Mouse (Mus musculus) layer of hippocampus, postnatal 14 days (tissue): Measurements from ENCODE around the gene Nucks1. TPM values are rescaled to one million over a fixed set of nuclear protein-coding genes. Genes with fewer than 3 reads are reported as not detected.
A peak's percentile ranks its signal among the peaks of the same experiment; 100 is the strongest.

ENCODE experiments used
- DNase-seq, 2 experiments: peaks; one replicate each; pipeline ENCODE4 v3.0.0; 2021 to 2022; ENCODE audit warnings: low spot score in 2 of 2, mixed read lengths in 1 of 2
- total RNA-seq, 2 experiments: library from RNA; stranded (reverse); gene quantifications; 2 replicates each; pipeline ENCODE4 v1.2.3; 2021

Gene Nucks1
- total RNA-seq, 2 experiments from 2014 or later, result 154 to 165 TPM

DNA sequence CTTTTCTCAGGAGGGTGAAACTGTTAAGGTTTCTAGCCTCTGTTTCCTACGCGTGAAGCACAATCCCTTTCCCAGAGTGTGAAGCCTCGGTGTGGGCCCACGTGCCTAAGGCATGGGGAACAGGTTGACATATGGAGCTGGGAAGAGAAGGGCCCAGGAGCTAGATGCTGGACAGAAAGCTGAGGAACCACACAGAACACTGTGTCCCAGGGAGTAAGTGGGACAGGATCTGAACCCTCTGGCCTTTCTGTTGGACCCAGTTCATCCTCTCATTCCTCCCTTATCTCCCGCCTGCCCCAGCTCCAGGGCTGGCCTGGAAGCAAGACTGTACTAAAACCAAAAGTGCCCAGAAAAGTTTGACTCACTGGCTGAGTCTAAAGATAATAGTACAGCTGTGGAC is 53.8 kb downstream of the Nucks1 start:
- no peak for DNase-seq

DNA sequence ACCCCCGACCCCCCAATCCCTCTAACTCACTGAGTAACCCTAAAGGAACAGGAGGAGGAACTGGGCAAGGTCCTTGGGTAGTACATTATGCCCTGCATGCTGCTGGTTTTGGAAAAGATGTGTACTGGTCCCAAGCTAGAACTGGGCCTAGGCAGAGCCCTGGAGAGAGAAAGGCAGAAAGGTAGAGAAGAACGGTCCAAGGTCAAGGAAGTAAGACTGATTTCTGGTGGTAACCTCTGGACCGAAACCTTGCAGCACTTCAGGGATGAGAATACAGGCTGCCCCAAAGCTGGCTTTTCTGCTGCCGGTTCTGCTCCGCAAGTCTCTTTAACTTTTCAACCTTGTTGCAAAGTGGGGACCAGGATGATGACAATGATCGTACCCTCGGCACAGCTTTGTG is 54.2 kb downstream of the Nucks1 start:
- no peak for DNase-seq

DNA sequence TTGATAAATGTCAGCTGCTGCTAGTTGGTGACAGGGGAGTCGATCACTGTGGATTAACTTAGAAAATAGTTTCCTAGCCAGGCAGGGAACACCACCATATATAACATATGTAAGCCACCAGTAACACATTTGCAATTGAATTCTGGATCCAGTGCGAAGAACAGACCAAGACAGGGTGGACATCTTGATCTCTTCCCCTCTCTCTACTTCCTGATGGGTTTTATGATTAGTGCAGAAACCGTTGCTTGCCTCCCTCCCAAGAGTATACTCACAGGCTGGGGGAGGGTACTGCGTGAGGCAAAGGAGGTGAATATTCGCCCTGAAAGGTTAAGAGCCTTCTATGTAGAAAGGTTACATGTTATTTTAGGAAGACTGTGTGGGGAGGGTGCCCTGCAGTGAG is 55.5 kb downstream of the Nucks1 start:
- DNase-seq, result no peak

DNA sequence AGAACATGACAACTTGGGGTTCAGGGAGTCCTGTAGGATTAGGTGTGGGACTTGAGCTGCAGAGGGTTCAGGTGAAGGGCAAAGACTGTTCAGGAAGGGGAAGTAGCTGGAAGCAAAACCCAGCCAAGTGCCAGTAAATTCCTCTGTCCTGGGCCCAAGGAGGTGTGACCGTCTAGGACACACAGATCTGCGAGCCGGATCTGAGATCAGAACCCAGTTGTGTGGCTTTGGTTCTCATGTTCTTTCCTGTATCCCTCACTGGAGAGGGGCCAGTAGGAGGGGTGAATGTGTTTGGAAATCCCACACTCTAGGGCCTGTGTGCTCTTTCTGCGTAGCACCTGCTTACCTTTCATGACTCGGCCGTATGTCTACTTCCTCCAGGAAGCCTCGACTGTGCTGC is 57.0 kb downstream of the Nucks1 start:
- DNase-seq, result no peak

GRCm38 (mm10) chr1:131968556-131968955 is 58.2 kb downstream of the Nucks1 start:
- no peak for DNase-seq

- no peak for DNase-seq
Observed at GRCm38 (mm10) chr1:131968983-131969382, 58.6 kb downstream of the Nucks1 start.

DNA sequence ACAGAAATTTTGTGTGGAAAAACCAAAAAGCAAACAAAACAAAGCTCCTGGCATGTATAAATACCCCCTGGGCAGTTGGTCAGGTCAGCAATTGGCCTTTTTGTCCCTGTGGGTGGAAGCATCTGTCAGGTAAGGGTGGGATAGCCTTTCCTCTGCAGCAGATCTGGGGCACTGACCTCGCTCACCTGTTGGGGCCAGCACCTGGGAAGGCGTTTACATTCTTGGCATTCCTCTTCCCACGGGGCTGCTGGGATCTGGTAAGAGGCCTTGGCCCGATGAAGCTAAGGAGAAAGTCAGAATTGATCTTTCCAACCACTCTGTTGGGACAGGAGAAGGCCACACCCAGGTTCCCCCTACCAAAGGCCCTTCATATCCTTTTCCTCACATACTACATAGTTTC is 59.5 kb downstream of the Nucks1 start:
- DNase-seq, result no peak

GRCm38 (mm10) chr1:131970322-131970660 is 60.0 kb downstream of the Nucks1 start:
- DNase-seq, result no peak

DNA sequence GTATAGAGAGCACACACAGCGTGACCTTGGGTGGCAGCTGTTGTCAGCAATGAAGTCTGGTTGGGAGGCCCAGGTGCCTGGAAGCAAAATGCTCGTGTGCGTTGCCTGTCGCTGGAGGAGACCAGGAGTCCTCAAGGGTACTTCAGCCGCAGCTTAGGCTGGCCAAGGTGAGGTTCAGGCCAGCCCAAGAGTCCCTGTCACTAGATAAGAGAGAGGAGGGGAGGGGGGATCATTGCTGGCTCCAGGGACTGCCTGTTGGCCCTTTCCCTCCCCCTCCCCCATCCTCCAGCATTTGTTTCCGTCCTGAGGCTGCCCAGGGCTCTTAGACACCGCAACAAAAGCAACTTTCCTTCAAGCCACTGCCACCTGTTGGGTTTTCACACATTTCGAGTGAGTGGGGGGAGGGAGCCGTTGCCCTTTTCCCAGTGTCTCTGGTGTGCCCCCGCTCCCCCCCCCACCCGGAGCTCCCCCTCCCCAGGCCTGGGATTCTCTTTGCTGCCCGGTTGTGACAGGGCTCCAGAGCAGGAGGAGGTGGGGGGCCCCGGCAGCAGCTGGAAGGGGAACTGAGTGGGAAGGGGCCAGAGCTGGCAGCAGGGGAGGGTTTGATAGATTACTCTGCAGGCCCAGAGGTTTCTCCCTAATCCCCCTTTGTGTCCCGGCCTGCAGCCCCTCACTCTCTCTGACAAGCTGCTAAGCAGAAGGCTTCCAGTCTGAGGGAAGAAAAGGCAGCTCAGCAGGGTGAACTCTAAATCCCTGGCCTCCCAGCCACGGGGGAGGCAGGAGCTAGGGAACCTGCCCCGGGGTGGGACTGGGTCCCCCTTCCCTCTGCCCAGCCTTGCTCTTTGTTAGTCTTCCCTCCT is 60.6 kb downstream of the Nucks1 start:
- DNase-seq, result no peak

DNA sequence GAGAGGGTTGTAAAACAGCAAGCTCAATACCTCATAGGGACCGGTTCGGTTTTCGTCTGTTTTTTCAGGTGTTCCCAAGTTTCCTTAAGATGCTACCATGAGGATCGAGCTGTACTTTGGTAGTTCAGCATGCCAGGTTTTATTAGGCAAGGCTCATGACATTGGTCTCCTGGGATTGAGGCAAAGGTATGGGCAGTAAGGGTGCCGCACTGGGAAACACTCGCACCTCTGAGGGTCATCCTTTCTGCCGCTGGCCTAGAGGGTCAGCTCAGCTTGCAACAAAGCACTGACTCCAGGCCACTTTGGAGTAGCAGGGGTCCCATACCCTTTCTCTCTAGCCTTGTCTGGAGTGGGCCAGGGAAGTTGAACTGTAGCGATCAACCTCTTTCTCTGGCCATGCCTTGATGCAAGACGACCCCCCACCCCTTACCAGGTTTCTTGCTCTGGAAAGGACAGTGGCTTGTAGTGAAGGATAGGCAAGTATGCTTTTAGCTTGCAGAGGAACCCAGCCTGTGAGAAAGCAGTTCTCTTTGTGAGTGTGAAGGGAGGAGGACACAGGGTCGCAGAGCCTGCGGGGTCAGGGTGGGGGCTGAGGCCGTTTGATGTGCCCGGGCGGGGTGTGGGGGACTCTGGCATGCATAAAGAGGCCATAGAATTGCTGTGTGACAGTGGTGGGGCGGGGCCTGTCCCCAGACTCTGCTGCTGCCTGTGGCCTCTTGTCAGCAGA is 61.6 kb downstream of the Nucks1 start:
- DNase-seq, result no peak

DNA sequence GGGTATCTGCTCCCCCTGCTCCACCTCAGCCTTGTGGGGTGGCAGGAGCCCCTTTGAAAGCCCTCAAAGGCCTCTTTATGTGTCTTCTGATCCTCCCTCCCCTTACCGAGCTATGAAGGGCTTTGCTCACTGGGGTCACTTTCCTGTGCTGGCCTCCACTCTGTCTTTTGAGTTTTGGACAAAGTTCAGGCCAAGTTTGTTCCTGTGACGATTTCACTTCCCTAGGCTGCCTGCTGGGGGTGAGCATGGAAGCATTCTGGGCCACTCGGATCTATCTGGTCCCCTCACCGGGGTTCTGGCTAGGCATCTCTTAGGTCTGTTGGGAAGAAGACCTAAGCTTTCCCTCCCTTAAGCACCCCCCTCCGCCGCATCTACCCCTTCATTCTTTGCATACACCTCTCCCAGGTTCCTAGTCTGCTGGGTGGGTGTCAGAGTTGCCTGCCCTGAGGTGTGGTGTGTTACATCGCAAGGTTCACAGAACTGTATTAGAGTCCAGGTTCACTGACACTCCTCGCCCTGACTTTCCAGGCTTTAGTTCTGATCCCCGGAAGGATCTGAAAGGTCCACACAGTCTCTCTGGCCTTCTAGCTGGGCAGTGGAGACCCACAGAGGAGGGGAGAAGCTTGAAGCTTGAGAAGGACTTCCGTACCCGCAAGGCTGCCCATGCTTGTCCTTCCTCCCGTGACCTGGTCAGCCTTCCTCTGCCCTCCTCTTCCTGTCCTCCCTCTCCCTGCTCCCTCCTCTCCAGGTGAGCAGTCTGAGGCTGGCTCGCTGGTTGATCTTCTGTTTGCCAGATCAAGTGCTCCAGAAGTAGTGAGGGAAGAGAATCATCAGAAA is 62.4 kb downstream of the Nucks1 start:
- DNase-seq, result no peak

DNA sequence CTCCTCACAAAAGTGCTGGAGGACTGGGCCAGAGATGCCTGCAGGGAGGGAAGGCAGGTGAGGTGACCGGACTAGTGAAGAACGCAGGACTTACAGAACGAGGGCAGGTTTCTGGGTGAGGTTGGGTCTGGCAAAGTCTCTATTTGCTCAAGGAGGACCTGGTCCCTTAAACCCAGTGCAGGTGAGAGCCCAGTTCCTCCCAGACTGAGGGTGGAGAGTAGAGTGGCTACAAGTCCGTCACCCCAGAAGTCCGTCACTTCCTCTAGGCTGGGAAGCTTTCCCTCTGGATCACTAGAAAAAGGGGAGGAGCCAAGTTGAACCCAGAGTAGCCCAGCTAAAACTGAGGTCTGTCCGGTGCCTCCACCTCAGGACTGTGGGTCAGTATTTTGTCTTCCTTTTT is 63.7 kb downstream of the Nucks1 start:
- DNase-seq, result no peak

GRCm38 (mm10) chr1:131976886-131977285 is 66.6 kb downstream of the Nucks1 start:
- DNase-seq, result no peak

DNA sequence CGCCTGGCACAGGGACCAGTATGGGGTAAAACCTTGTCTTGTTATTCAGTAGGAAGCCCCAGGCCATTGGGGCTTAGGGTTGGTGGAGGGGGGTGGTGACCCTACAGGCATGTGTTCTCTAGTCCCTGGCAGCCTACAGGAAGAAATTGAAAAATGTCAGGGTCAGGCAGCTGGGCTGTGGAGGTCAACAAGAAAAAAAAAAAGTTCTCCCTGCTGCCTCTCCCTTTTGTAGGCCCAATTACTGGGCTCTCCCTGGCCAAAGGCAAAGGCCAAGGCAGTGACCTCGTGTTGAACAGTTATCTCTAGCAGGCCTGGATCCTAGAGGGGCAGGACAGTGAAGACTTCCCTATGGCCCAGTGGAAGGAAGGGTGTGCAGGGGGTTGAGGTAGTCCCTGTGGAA is 70.1 kb downstream of the Nucks1 start:
- no peak for DNase-seq

- peak; percentile 64 to 80 for DNase-seq
Observed at GRCm38 (mm10) chr1:131981378-131982013, 71.2 kb downstream of the Nucks1 start.

GRCm38 (mm10) chr1:131982907-131983306 is 72.6 kb downstream of the Nucks1 start:
- peak; percentile 72 to 77 for DNase-seq

DNA sequence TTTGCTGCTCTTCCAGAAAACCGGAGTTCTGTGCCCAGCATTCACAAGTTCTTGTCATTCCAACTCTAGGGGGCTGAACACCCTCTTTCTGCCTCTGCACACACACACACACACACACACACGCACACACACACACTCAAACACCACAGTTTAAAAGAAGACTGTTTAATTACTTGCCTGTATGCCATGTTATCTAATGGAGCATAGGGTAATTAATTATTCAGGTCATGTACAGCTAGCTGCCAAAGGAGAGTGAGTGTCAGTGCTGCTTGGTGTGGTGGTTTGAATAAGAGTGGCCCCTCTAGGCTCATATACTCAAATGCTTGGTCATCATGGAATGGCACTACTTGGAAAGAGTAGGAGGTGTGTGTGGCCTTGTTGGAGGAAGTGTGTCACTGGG is 73.5 kb downstream of the Nucks1 start:
- no peak for DNase-seq
